Mouse (Mus musculus) brain, embryonic 14.5 days (tissue): Measurements from ENCODE around the gene Cd160.

ENCODE experiments used
- CTCF ChIP-seq: fragments of 200-500 bp; IDR thresholded peaks from 2 replicates; pipeline ENCODE4 v1.5.1; 2012; ENCODE audit warnings: inconsistent platforms, mild to moderate bottlenecking, moderate library complexity, borderline replicate concordance; ENCODE audit not compliant: insufficient read depth, insufficient read length; ENCODE audit errors: extremely low read depth
- POLR2A ChIP-seq: fragments of 200-500 bp; IDR thresholded peaks from 2 replicates; pipeline ENCODE4 v1.6.1; 2012; ENCODE audit warnings: mild to moderate bottlenecking, inconsistent platforms, borderline replicate concordance; ENCODE audit not compliant: poor library complexity, insufficient read depth, insufficient read length, severe bottlenecking; ENCODE audit errors: extremely low read depth

GRCm38 (mm10) chr3:96757691-96758090 is 71.5 kb downstream of the Cd160 start:
- TF ChIP-seq CTCF = no peak
- TF ChIP-seq POLR2A = no peak
